Mouse (Mus musculus) ES-Bruce4 (cell line): Measurements from ENCODE around the gene Cryab.

Experiments
- CTCF ChIP-seq: IDR thresholded peaks from one replicate; pipeline ENCODE4 v1.8.1; 2011; ENCODE audit warnings: low read depth, low read length
- EP300 ChIP-seq: IDR thresholded peaks from 2 replicates; pipeline ENCODE4 v1.6.1; 2011; ENCODE audit warnings: low read depth, low read length; ENCODE audit not compliant: insufficient read depth
- POLR2A ChIP-seq: IDR thresholded peaks from one replicate; pipeline ENCODE4 v1.8.1; 2011; ENCODE audit warnings: low read length; ENCODE audit not compliant: insufficient read depth

DNA sequence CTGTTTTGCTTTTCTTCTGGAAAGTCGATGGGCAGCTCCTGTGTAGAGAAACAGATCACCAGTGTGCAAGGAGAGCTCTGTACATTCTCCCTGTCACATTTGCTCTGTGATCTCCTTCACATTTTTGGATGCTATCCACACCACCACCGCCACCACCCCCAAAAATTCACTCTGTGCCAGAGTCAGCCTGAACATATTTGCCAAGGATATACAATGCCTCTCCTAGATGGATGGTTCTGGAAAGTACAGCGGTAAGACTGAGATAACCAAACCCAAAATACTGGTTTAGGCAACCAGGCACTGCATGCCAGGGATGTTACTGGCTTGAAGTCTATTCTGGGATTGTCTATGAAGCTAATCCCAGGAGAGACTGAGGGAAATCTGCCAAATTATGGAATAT, 8.9 kb upstream of the Cryab start:
- TF ChIP-seq EP300: no peak
- no peak for TF ChIP-seq POLR2A
- TF ChIP-seq CTCF: no peak
